Mouse (Mus musculus): ENCODE data around the gene Cdc42ep3. TPM values are rescaled to one million over a fixed set of nuclear protein-coding genes. Genes with fewer than 3 reads are reported as not detected.
A peak's percentile ranks its signal among the peaks of the same experiment; 100 is the strongest.

Gene Cdc42ep3
- total RNA-seq (2022) = 10 to 100 TPM; 29.2 to 34.8 (median 34.1) TPM

DNA sequence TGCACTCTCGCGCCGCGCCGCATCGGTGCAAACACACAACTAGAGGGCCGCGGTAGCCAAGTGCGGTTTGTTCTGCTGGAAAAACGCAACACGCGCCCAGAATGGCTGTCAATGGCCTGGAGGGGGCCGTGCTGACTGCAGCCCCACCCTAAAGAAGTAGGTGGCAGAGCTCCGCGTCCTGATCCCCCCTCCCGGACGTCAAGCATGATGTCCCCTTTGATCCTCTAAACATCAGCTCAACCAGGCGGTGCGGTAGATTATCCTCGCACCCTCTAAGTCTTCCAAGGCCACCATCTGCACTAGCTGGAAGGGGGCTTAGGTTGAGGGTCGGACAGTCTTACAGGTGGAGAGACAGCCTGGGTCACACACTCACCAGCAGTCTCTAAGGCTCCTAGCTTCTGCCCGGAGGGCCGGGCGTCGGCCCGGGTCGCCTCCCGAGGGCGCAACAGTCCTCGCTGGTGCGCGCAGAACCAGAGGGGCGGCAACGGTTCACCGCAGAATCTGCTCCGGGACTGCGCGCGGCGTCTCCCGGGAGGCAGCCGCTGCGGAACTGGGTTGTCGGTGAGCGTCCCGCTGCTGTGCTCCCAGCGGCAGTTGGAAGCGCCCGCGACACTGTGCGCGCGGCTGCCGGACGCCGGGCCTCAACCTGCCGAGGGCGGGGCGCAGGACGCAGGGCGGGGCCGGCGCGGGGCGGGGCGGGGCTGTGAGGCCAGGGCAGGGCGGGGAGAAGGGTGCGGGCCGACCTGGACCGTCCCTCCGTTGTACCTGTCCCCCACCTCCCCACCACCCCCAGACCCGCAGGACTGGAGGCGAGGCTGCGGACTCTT lies at the start of gene Cdc42ep3:
Gene Cdc42ep3 (minus strand): TSS at position 648 of the 827 bp plus-strand sequence.
- DNase-seq (ENCODE audit: low spot score in 2 of 2) = peak; percentile 67

DNA sequence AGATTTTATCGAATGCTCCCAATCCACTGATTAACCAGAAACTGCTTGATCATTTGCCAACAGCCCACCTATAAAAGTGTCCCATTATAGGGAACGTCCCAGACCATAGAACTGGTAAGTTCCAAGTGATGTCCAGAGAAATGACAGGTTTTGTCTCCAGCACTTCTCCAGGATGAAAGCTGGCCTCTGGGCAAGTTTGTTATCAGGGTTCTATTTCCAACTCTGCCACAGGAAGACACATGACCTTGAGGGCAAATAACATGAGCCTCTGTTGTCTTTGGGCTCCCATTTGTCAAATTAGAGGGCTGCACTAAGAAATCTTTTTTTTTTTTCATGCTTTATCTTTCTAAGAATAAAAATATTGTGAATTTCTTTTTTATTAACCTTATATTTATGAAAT lies 45.5 kb upstream of the Cdc42ep3 start:
- DNase-seq (ENCODE audit: low spot score in 2 of 2) = no peak

DNA sequence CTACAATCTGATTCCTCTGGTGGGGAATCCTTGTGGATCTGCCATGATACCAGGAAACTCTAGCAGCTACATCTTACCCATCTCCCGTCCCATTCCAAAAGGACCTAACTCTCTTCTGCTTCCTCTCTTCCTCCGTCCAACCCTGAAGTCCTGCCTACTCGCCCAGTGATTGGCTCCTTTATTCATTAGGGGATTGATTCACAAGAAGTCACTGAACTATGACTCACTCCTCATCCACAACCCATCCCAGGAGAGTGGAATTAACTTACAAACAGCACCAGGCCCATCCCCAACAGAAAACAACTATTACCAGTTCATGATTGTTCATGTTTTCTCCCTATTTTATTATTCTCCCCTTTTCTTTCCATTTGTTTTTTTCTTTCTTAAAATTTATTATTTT lies 43.5 kb upstream of the Cdc42ep3 start:
- no peak for DNase-seq (ENCODE audit: low spot score in 2 of 2)

DNA sequence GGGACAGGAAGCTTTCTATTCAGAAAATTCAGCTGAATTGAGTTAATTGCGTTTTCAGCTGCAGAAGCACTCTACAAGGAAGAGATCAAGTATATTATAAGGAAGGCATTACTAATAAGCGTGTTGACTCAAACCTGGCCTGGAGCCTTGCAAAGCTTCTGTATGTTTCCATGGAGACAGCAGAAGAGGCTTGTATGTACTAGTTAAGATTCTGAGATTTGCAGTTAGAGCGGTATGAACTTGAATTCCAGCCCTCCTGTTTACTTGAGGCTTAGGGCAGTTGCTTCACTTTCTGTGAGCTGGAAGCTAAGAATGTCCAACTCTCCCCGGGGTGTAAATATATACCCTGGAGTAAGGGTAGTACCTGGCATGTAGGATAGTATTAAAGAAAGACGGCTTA lies 39.9 kb upstream of the Cdc42ep3 start:
- DNase-seq (ENCODE audit: low spot score in 2 of 2) = no peak

DNA sequence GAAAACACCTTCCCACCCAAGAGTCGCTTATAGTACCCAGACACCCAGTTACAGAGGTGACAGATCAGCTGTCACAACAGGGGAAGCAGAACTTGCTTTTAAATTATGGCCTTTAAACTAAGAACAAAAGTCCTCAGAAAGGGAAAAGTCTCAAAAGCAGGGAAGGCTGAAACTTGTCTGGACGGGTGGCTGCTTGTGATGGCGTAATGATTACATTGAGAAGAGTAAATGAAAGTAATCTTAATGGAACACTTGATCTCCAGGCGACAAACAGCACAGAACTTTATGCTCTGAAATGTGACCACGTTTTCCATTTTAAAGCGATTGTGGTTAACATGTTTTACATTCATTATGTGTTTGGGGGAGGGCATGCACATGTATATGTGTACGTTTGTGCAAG lies 39.0 kb upstream of the Cdc42ep3 start:
- no peak for DNase-seq (ENCODE audit: low spot score in 2 of 2)

DNA sequence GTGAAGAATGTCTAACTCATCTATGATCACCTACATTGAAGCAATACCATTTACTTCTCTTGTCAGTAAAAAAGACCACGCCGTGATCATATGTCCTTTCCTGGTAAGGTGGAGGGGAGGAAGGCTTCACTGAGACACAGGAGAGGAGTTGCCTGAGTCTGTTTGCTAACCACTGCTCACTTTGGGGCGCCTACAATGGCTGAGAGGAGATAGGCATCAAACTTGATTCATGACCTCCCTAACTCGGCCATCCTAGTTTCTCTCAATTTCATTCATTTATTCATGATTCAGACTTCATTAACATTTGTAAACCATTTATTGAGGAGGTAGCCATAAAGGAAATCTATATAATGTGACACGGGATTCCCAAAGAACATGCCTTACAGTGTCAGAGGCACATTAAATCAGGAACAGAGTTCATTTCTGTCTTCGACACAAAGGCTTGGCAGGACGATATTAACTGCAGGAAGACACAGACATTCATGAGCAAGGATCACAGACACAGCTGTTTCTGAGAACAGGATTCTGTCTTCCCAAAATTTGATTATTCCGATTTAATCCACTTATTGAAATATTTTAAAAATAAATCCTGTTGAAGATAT lies 32.7 kb upstream of the Cdc42ep3 start:
- no peak for DNase-seq (ENCODE audit: low spot score in 2 of 2)

DNA sequence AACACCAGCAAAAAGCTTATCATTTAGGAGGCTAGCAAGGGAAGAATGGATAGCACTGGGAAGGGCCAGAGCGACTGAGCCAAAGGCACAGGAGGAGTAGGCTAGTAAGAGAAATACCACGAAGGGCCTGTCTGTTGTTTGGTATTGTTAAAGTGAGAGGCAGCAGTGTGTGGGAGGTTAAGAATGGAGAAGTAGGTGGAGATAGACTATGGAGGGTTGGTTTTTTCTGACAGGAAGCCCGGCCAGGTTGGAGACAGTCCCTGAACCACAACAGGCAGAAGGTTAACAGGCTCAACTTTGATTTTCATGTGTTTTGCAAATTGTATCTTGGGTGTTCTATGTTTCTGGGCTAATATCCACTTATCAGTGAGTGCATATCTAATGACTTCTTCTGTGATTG lies 26.6 kb upstream of the Cdc42ep3 start:
- no peak for DNase-seq (ENCODE audit: low spot score in 2 of 2)

DNA sequence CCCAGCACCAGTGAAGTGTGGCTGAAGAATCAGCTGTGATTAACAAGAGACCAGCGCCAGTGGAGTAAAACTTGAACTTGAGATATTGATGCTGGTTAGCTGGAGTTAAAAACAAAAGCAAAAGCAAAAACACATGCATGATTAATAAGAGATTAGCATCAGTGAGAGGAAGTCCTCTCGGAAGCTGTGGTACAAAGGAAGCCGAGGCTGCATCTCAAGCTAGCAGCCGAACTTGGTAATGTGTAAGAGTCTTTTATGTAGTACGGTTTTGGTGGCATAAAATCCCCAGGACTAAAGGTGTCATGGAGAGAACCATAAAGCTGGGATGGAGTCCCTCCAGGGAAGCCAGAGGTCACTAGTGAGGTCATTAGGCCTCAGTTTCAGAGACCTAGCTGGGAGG lies 24.3 kb upstream of the Cdc42ep3 start:
- no peak for DNase-seq (ENCODE audit: low spot score in 2 of 2)

DNA sequence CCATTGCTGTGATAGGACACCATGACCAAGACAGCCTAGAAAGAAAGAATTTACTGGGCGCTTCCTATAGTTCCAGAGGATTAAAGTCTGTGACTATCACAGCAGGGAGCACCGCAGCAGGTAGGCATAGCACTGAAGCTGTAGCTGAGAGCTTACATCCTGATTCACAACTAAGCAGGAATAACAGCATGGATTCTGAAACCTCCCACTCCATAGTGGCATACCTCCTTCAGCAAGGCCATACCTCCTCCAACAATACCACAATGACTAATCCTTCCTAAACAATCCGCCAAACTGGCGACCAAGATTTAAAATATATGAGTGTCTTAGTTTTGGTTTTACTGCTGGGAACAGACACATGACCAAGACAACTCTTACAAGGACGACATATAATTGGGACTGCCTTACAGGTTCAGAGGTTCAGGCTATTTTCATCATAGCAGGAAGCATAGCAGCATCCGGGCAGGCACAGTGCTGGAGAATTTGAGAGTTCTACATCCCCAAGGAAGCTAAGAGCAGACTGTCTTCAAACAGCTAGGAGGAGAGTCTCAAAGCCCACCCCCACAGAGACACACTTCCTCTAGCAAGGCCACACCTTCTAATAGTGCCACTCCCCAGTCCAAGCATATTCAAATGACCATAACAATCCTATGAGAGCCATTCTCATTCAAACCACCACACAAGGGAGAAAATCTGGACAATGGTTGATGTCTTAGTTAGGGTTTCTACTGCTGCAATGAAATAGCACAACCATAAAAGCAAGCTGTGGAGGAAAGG lies 21.7 kb upstream of the Cdc42ep3 start:
- DNase-seq (ENCODE audit: low spot score in 2 of 2) = no peak

DNA sequence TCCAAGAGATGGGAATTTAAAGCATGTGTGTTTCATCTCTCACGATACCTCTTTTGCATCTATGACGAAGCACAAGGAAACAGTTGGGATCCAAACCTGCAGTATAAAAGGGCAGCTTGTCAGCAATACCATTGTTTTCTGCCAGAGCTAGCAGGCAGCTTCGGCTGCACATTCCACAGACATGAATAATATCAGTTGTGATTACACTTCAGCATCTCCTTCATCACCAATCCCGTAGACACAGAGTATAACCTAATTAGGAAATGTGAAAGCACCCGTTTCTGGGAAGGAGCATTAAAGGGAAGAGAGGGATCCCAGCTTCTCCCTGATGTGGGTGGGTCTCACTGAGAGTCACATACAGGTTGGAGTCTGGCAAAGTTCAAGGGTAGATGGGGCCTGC lies 18.1 kb upstream of the Cdc42ep3 start:
- no peak for DNase-seq (ENCODE audit: low spot score in 2 of 2)

DNA sequence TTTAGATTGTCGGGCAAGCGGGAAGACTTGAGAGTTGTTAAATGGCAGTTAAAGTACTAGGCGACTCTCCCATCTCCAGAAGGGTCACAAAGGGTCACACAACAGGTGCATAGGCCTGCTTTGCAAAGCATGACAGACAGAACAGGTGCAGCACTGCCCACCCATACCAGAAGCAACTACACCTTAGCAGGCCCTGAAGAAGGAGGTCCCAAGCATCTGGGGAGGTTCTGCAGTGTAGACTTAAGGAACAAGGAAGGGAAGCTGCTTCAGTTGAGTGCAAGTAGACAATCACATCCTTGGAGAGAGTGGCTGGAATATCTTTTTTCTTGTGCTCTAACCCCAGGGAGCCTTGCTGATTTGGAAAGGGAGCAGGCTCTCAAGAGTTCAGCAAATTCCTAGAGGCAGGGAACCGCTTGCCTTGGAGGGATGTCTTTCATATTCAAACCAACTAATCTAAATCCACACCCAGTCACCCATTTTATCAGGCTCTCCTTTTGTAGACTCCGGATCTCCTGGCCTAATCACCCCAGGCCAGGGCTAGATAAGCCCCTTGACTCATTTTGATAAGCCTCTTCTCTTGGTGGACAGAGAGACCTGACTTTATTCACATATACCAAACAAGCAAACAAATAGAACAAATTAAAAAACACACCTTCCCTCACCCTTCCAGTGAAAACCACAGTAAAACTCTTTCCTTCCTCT lies 10.0 kb upstream of the Cdc42ep3 start:
- no peak for DNase-seq (ENCODE audit: low spot score in 2 of 2)

DNA sequence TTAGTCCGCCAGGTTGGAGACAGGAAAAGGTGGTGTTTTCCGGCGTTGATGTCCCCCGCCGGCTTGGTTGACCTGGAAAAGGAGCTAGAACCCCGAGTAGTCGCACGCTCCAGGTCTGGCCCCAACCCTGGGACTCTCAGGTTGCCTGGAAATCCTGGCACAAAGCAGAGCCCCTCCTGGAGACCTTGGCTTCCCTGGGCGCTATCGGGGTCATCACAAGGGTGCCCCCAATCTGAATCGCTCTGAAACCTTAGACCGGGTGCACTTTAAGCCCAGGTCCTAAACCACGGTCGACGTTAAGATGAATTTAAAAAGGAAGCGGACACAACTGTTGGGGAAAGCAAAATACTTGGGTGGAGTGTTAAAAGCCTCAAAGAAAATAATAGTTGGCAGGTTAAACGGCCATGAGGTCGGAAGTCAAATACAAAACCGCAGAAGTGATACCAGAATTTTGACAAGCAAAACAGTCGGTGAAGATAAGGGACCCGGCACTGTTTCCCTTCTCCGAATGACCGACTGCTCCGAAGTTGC lies 1.2 kb upstream of the Cdc42ep3 start:
- DNase-seq (ENCODE audit: low spot score in 2 of 2) = no peak

DNA sequence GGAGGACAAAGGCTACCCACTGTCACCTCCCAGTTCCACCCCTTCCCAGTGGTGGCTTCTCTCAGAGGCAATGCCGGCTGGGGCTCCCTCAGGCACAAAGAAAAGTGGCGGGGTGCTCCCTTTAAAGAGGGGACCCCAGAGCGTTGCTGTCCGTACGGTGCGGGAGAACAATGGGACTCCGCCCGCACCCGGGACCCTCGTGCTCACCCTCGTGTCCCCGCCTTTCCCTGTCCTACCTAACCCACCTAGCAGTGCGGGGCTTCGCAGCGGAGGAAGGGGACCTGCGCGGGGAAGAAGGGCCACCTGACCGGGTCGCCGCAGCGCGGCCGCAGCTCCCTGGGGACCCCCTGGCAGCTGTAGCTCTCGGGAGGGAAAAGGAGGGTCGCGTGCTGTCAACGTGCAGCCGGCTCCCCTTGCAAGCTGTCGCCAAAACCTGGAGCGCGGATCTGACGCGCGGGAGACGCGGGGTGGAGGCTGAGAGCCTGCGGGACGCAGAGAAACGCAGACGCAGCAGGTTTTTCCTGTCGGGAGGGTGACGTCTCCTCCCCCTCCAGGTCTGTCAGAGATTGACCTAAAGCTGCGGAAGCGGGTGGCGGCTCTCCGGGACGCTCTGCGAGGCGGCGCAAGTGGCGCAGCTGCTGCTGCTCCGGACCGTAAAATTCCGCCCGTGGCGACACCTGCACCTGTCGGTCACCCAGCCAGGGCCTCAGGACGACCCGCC lies 540 bp upstream of the Cdc42ep3 start:
- DNase-seq (ENCODE audit: low spot score in 2 of 2) = peak; percentile 69 to 82

DNA sequence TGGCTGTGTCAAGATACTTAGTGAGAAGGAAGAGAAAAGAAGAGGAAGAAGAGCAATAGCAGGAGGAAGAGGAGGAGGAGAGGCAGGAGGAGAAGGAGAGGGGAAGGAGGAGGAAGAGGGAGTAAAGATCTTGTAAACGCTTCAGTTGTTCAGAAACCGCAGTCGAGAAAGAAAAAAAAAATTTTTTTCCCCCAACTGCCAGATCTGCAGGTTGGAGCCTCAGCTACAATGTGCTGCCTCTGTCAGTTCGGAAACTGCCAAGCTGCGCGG lies 782 bp downstream of the Cdc42ep3 start:
- no peak for DNase-seq (ENCODE audit: low spot score in 2 of 2)

DNA sequence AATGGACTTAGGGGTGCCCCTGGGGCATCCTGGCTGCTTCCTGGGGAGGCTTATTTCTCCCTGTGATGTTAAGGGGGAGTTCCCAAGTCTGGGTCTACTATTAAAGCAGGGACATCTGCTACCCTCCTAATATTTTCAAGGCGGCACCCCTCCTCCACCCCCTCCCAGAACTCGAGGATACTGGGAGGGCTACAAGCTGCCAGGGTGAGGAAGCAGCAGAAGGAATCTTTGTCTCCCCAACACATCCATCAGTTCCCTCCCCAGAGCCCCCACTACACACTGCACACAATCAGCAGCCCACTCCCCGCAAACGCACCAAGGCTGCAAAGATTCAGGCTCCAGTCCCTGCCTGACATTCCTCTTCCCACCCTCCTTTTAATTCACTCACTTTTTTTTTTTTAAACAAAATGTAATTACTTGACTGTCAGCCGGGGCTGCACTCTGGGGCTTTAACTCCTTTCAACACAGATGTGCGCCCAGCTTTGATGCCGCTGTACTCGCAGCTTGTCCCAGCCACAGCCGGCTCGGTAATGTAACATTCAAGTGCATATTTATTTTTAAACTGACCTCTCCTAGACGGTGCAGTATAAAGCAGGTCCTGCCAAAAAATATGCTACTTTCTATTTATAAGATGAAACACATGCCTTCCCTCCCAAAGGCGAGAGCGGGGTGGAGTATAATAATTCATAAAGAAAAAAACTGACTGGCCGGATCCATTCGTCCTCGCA lies 1.3 kb downstream of the Cdc42ep3 start:
- peak in 1 of 2 experiments; percentile 51 for DNase-seq (ENCODE audit: low spot score in 2 of 2)

DNA sequence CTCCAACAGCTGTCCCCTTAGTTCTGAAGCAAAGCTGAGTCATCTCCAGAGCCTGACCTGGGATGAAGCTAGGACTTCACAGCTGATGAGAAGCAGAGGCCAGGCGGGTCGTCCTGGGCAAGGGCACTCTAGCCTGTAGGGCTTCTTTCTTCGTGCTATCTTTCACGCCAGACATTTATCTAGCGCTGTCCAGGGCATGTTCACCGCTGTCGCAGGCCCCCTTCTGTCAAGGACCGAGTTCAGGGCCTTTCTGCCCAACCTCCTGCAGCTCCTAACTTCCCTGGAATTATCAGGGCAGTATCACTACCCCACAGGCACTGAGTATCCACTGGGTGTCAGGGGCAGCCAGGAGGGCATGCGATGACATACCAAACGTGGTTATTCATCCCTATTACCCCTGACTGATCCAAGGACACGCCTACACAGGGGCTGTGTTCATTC lies 4.1 kb downstream of the Cdc42ep3 start:
- no peak for DNase-seq (ENCODE audit: low spot score in 2 of 2)

DNA sequence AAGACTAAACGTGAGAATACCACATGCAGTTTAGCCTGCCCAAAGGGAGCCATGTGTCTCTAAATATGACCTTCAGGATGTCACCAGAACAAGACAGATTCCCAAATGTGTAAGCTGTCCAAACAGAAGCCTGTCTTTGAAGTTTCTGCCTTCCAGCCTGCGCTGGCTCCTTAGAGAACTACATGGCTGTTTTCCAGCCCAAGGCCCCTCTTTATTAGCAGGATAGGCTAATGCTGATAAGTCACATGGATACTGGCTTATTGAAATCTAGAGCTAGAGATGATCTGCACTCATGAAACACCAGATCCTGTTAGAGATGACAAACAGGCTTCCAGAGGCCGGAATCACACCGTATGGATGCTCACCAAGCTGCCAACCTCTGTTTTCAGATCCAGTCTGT lies 5.5 kb downstream of the Cdc42ep3 start:
- no peak for DNase-seq (ENCODE audit: low spot score in 2 of 2)

DNA sequence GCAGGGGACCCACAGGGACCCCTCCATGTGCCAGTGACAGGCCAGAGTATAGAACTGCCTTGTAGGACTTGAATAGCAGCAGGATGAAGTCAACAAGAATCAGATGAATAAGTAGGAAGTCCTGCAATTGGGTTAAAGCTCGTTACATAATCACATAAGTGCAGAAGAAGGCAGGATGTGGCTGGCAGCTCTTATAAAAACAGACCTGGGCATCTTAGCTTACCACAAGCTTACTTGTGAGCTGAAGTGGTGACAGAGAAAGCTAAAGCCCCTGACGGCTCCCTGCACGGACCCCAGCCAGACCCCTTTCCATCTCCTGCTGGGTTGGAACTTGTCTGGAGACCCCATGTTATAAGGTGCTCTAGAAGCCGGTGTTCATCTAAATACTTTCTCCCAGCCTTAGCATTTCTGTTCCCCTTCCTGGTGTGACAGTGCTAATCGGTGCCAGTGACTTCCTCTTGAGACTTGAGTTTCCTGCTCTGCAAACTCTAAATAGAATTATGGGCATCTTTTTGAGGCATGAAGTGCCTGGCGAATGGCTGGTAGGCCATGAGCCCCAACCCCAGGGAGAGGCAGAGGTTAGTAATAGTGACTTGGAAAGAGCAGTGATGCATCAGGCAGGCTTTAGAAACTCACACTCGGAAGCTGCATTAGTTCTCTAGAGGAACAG lies 6.8 kb downstream of the Cdc42ep3 start:
- no peak for DNase-seq (ENCODE audit: low spot score in 2 of 2)

DNA sequence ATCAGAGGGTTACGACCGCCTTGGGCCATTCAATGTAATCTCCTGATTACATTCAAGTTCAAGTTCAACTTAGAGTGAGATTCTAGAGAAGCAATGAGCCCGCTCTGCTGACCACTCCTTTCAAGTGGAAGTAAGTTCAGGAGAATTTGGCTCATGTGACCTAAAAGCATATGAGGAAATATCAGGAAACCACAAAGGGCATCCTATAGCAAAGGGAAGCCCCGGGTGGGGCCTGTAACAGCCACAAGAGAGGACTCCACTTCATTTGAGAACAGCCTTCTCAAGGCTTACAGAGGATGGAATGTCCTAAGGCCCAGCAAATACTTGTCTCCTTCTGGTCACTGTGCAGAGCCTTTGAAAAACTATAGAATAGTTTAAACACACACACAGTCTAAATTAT lies 7.6 kb downstream of the Cdc42ep3 start:
- no peak for DNase-seq (ENCODE audit: low spot score in 2 of 2)
